Mouse (Mus musculus) megakaryocyte, embryonic 14.5 days (primary cell): ENCODE measurements around the gene Ttll2. TPM values are rescaled to one million over a fixed set of nuclear protein-coding genes. Genes with fewer than 3 reads are reported as not detected.
"Not testable (repeated sequence)": the region's sequence is repeated elsewhere in the genome, so short reads cannot be mapped to it uniquely, and the experiment has no call there.

Experiments
- H3K27me3 ChIP-seq: replicated peaks from 2 replicates; pipeline ENCODE3; 2012; ENCODE audit warnings: inconsistent platforms
- H3K36me3 ChIP-seq: replicated peaks from 2 replicates; pipeline ENCODE3; 2012; ENCODE audit warnings: low read length, inconsistent platforms, mixed read lengths
- H3K4me1 ChIP-seq: 2 replicates; pipeline ENCODE4 v1.6.1; 2012; ENCODE audit warnings: inconsistent platforms
- H3K4me3 ChIP-seq: replicated peaks from 2 replicates; pipeline ENCODE3; 2012; ENCODE audit warnings: moderate library complexity, mild to moderate bottlenecking, inconsistent platforms
- H3K9me3 ChIP-seq: 2 replicates; pipeline ENCODE4 v1.6.1; 2012; ENCODE audit warnings: inconsistent platforms
- polyA plus RNA-seq: library from polyadenylated mRNA; stranded (reverse); fragments of >175 nt; gene quantifications from 2 replicates; pipeline ENCODE4 v1.2.3, GENCODE M21; 2012; ENCODE audit warnings: low replicate concordance; ENCODE audit not compliant: insufficient read depth

Ttll2 gene
- polyA plus RNA-seq, 1 experiment = 0.66 TPM

DNA sequence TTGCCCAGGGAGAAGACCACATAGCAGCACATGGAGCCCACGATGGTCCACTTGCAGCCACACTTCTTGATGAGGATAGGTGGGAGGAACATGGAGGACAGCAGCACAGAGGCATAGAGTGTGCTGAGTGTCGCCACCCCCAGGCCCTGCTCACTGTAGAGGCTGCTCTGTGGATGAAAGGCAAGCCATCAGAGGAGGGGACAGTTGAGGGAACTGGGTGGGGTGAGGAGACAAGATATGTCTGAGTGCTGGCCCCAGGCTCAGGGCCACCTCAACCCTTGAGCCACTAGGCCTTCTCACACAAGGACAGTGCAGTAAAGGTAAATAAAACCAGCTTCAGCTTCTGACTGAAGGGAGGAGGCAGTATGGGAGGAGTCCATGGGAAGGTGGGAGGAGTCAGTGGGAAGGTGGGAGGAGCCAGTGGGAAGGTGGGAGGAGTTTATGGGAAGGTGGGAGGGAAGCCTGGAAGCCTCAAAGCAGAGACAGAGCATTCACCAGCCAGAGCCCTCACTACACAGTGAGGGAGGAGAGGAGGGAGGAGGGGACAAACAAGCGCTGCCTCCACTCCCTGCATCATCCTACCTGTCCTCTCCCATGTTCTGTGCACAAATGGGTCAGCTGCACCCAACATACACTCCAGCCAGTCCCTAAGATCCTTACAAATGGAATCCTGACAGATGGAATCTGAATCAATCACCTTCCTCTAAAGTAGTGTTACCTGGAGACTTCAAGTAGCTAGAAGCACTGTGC is 24.6 kb upstream of the Ttll2 start:
- H3K27me3 ChIP-seq, H3K36me3 ChIP-seq, H3K4me1 ChIP-seq, H3K4me3 ChIP-seq, H3K9me3 ChIP-seq: not testable (repeated sequence)

DNA sequence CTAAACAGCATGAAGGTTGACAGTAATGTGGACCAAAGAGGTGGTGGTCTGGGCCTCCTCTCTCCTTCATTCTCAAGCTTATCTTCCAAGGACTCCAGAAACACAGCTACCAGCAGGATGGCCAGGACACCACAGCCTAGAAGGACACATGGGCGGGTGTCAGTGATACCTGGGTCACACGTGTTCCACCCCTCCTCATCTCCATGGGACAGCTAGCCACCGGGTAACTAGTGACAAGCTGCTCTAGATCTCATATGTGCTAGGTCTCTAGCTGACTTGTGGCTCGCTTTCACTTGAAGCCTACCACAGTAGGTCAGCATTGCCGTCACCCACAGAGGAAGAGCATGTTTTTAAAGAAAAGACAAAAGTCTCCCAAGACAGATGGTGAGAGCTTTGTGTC is 19.4 kb upstream of the Ttll2 start, which contains the start of gene Gm49630:
Gene Gm49630 (minus strand): TSS at position 101 of the 400 bp plus-strand sequence.
- not testable (repeated sequence) for H3K4me3 ChIP-seq

DNA sequence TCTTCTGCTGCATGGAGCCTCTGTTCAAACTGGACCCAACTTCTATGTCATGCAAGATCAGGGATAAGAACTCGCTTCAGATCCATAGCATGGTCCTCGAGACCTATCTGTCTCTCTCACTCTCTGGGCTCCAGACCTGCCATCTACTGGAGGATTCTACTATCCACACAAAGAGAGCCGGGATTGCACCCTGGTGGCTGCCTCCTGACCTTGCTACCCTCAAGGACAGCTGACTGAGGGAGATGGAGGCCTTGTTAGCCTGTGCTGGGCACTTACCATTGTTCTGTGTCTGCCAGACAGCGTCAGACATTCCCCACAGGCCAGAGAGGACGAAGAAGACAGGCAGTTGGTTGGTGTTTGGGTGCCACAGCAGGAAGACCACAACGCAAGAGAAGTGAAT is 16.9 kb upstream of the Ttll2 start:
- H3K27me3 ChIP-seq, H3K9me3 ChIP-seq, H3K4me3 ChIP-seq, H3K36me3 ChIP-seq, H3K4me1 ChIP-seq: not testable (repeated sequence)

More for the DNA sequence above, 19.4 kb upstream of the Ttll2 start, which contains the start of gene Gm49630:
- H3K9me3 ChIP-seq, H3K36me3 ChIP-seq, H3K27me3 ChIP-seq, H3K4me1 ChIP-seq: not testable (repeated sequence)

DNA sequence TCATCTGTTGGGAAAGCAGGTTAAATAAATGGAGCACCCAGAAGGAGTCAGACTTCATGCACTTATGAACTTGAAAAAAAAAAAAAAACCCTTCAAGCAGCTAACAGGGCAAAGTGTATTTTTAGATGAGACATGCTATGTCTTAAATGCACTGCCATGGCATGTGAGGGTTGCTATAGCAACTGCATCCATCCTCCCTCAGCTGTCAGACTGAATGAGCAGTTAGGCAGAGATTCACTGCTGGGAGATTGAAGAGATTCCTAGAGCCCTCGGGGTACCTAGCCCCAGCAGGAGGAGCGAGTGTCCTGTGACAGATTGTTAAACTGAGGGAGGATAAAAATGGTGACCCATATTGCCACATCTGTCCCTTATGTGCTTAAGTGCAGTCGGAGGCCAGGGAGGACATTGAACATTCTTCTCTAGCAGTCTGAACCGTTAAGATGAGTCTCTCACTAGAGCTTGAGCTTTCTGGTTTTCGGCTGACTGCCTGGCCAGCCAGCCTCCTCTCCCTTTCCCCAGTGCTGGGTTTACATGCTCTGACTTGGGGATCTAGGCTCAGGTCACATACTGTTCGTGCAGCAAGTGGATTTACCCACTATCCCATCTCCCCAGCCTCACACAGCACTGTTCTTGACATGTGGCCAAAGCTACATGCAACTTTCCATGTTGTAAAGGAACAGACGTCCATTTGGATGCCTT is 14.3 kb upstream of the Ttll2 start:
- not testable (repeated sequence) for H3K9me3 ChIP-seq, H3K36me3 ChIP-seq, H3K27me3 ChIP-seq, H3K4me3 ChIP-seq, H3K4me1 ChIP-seq

DNA sequence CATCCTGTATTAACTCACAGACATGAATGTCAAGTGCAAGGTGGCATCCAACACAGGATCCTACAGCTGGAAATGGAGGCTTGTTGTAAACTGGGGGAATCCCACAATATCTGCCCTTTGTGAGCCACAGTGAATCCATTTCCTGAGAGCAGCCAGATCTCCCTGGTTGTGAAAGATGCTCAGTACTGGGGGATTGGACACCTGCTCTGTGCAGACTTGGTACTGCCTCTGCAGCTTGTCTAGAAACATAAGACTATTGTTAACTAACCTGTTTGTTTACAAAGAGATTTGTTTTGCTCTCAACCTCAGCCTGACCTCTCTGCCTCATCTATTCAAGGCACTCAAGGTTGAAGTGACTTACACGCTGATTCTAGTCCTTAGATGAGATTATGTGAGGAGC is 13.8 kb upstream of the Ttll2 start:
- H3K27me3 ChIP-seq, H3K9me3 ChIP-seq, H3K4me3 ChIP-seq, H3K36me3 ChIP-seq, H3K4me1 ChIP-seq: not testable (repeated sequence)

DNA sequence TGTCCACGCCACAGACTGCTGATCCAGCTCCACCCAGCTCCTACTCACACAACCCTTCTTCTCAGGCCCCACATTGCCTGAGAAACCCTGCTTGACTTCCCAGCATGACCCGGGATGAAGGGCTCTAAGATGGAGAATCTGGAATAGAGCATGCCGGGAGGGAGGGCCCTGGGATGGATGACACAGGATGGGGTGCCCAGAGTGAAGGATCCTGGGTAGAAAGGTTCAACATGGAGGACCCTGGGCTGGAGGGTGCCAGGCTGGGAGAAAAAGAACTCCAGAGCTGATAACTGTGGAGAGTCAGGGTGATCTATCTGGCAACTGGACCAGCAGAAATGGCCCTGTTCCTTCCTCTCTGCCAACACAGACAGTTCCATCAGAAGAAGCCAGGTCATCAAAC is 13.1 kb upstream of the Ttll2 start:
- not testable (repeated sequence) for H3K36me3 ChIP-seq, H3K9me3 ChIP-seq, H3K27me3 ChIP-seq, H3K4me3 ChIP-seq, H3K4me1 ChIP-seq

DNA sequence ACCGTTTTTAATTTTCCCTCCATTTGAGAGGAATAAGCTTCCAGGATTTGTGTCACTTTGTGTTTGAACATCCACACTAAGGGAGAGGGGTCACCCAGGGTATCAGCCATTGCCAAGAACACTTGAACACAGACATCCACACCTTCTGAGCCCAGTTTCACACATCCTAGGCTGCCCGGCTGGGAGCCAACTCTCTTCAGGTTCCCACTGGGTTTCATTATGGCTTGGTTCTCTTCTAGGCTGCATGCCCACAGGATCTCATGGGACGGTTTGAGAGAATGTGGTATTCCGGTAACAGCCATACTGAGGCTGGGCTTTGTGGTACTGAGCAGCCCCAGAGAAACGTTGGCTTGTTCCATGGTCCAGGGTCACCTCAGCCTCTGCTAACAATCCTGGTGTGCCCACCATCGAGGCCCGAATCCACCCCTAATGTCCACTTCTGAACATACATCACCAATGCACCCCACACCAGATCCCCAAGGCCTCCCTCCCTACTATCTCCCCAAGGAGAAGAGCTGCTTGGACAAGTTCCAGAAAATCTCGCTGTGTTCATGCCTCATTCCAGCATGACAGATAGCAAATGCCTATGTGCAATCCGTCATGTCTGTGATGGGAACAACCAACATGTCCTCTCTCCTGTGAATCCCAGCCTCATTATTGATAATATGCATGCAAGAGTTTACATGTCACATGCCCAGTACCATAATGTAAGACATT is 8.4 kb upstream of the Ttll2 start:
- not testable (repeated sequence) for H3K4me3 ChIP-seq, H3K4me1 ChIP-seq, H3K9me3 ChIP-seq, H3K27me3 ChIP-seq, H3K36me3 ChIP-seq

DNA sequence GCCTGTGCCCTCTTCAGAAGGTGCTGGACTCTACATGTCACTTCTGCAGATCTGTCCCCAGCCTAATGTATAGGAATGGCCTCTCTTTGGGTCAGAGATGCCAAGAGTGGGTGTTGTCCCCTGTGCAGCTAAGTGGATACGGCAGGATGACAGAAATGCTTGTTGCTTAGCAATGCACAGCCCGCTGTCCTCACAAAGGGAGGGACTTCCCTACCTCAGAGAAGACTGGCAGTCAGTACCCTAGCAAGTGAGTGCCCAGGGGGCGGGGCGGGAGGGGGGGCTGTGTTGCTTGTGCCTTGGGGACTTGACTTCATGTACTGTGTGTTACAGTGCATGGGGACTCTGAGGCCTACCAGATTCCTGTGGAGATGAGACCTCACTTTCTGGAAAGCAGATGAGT is 7.3 kb upstream of the Ttll2 start:
- H3K36me3 ChIP-seq, H3K9me3 ChIP-seq, H3K4me1 ChIP-seq, H3K4me3 ChIP-seq, H3K27me3 ChIP-seq: not testable (repeated sequence)

DNA sequence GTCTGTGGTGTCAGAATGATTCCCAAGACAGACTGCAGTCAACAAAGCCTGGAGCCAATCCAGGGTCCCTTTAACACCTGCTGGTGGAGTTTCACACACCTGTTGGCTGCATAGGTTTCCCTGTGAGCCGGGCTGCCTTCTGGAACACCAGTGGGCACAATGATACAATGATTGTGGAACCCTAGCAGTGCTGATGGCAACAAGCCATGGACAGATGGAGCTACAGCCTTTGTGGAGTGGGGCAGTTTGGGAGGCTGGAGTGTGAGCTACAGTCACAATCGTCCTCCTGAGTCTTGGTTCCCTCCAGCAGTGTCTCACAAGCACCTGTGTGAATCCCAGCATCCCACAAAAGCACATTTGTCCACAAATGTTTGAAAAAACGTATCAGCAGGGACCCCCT is 3.7 kb downstream of the Ttll2 start:
- H3K36me3 ChIP-seq, H3K4me1 ChIP-seq, H3K9me3 ChIP-seq, H3K4me3 ChIP-seq, H3K27me3 ChIP-seq: not testable (repeated sequence)

DNA sequence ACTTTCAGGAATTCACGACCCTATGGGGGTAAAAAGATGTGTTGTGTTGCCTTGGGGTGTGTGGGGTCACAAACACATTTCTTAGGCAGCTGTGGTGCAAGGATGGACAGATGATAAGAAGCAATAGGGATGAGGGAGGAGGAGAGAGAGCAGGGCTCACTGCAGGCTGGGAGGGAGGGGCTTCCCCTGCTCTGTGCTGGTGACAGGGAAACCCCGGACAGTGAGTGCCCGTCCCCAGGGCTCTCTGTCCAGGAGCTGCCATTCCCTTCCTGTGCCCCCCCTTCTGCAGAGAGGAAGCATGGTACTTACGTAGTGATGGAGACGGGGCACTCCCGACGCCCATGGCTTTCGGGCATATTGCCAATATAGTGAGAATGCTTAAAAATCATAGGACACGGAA is 15.1 kb downstream of the Ttll2 start:
- not testable (repeated sequence) for H3K27me3 ChIP-seq, H3K4me3 ChIP-seq, H3K36me3 ChIP-seq, H3K4me1 ChIP-seq, H3K9me3 ChIP-seq

DNA sequence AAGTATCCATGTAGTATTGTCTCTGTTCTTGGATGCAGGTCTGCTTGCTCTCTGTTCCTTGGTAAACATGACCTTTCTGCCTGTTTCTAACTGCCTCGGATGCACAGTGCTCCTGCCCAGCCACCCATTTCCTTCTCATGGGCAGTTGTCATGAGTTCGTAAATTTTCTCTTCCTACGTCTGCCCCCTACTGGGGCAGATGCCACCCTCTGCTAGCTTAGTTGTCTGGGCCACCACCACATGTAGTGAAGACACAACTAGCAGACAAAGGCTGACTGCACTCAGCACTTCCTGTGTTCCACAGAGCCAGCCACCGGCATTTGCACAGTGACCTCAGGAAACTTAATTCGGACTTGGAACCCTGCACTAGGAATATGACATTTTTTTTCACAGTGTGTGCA is 19.8 kb downstream of the Ttll2 start:
- not testable (repeated sequence) for H3K27me3 ChIP-seq, H3K36me3 ChIP-seq, H3K9me3 ChIP-seq, H3K4me1 ChIP-seq, H3K4me3 ChIP-seq

DNA sequence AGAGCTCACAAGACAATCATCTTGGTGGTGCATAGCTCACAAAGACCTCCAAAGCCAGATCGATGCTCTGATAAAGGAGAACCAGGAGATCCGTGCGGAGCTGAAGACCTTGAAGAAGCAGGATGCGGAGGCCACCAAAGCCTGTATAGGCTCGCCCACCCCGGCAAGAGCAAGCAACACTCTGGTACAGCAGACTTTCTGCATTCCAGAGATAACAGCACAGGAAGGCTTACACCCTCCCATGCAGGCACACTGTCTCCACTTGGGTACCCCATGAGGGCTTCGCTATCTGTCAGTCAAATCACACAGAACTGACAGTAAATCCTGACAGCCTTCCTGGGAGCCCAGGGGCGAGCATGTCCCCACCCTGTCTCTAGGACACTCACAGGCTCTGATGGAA is 26.1 kb downstream of the Ttll2 start:
- not testable (repeated sequence) for H3K9me3 ChIP-seq

DNA sequence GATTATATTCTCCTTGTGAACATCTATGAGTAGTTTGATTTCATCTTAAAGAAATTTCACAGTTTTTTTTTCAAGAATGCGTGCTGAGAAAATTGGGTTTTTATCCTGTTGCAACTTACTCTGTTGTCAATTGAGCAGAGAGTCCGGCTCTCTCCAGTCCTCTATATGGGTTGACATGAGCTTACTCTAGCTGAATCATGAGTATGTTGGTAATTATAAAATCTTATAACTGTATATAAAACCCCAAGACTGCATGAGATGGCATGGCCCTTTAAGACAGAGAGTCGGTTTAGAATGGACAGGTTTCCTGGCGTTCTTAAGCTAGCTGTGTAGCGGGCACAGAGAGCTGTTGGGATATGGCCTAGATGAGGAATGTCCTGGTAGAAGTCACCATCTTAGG is 28.1 kb downstream of the Ttll2 start, which contains the start of gene Tcp10a:
Gene Tcp10a (plus strand): TSS at position 301 of the 400 bp plus-strand sequence.
- not testable (repeated sequence) for H3K36me3 ChIP-seq, H3K27me3 ChIP-seq, H3K4me1 ChIP-seq, H3K4me3 ChIP-seq, H3K9me3 ChIP-seq

More for the DNA sequence above, 26.1 kb downstream of the Ttll2 start:
- not testable (repeated sequence) for H3K4me1 ChIP-seq, H3K36me3 ChIP-seq, H3K27me3 ChIP-seq, H3K4me3 ChIP-seq

DNA sequence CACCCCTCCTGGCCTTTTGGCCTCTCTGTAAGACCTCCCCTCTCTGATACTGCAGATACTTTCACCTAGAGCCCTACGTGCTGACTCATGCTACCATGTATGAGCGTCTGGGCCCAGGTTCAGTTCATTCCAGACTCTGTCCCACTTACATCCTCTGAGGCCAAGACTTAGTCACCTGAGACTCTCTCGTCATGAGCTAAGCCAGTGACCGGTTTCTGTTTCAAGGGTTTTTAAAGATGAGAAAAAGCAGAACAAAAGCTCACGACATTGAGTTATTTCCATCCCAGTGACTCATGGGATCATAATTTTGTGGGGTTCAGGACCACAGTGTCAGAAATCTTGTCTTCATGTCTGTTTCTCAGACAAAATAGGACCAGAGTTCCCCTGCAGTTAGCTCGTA is 32.7 kb downstream of the Ttll2 start:
- not testable (repeated sequence) for H3K27me3 ChIP-seq, H3K36me3 ChIP-seq, H3K4me1 ChIP-seq, H3K9me3 ChIP-seq, H3K4me3 ChIP-seq

DNA sequence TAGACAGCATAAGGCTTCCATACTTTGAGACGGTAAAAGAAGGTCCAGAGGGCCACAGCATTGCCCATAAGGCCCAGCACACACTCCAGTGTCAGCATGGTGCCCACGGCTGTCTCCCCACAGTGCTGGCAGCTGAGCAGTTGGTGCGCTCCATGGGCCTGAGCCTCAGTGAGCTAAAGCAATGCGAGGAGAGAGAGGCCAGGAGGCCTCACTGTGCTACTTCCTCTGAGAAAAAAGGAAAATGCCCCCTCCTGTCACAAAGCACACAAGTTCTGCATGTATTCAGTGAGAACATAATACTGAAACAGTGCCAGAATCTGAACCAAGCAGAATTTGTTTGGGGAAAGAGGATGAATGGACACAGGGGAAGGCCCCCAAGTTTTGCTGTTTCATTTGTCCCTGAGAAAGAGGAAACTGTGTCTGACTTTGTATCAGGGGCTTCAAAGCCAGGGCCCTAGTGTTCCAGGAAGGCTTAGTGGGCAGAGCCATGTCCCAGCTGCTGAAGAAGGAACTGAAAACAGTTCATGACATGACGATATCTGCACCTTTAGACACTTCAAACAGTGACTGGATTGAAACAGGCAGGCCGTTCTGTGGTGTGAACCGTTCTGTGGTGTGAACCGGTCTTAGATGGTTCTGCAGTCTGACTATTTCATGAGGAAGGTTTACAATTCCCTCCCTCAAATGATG is 36.7 kb downstream of the Ttll2 start:
- not testable (repeated sequence) for H3K36me3 ChIP-seq, H3K4me1 ChIP-seq, H3K27me3 ChIP-seq, H3K4me3 ChIP-seq, H3K9me3 ChIP-seq
